Mouse (Mus musculus) cerebellum, adult (tissue): ENCODE results near the gene Ttc12.

Experiments
- ATAC-seq: cut with Nextera tagmentation; 2 replicates; pipeline ENCODE4 v1.9.2; 2017; ENCODE audit warnings: mild to moderate bottlenecking, moderate library complexity, mixed read lengths; ENCODE audit not compliant: insufficient number of reproducible peaks, low FRiP score, low TSS enrichment

Ttc12 gene

GRCm38 (mm10) chr9:49485892-49486311 lies at the start of gene Ttc12:
TSS of gene Ttc12 (minus strand) at chr9:49486225.
- ATAC-seq: peak; percentile 53

DNA sequence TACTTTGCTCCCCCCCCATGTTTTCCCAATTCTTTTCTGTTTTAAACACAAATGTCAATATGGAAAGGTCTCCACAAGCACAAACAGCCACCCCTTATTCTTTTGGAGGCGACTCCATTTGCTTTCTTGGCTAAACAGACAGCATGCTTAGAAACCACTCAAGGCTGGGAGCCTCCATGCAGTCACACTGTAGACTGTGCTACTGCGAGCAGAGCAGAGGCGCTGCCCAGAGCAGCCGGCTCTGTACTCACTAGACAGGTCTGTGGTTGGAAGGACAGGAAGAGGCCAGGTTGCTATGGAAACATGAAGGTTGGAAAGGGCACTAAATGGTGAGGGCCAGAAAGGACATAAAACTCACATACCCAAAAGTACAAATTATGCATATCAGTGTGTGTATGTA lies 48.9 kb upstream of the Ttc12 start:
- ATAC-seq: no peak

GRCm38 (mm10) chr9:49533912-49534491 lies 48.0 kb upstream of the Ttc12 start:
- ATAC-seq: no peak

DNA sequence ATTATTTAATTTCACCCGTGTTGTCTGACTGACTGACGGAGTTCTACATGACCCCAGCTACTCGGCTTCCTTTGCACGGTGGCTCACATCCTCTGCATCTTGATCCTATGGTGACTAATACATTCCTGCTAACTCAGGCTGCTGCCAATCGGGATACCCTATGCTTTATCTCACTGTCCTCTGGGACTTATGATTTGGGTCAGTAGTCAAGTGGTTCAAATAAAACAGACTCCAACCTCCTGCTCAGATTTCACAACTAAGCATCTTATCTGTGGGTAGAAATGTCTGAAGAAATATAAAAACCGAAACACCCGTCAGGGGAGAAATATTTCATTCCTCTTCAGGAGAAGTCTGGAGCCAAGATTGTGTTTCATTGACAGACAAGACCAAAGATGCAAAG lies 47.4 kb upstream of the Ttc12 start:
- ATAC-seq: no peak

DNA sequence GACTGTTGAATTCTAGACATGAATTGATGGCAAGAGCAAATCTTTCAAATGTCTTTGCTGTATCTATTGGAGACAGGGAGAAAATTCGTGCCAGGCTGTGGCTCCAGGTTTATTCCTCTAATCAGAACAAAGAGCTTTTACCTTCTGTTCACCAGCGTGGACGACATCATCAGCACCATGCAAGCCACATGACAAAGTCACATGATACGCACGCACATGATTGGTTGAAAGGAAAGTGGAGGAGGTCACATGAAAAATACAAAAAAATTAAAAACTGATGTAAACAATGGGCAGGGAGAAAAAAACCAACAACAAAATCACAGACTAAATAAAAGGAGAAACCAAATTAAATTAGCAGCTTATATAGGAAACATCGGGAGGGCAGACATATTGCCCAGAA lies 45.8 kb upstream of the Ttc12 start:
- no peak for ATAC-seq

DNA sequence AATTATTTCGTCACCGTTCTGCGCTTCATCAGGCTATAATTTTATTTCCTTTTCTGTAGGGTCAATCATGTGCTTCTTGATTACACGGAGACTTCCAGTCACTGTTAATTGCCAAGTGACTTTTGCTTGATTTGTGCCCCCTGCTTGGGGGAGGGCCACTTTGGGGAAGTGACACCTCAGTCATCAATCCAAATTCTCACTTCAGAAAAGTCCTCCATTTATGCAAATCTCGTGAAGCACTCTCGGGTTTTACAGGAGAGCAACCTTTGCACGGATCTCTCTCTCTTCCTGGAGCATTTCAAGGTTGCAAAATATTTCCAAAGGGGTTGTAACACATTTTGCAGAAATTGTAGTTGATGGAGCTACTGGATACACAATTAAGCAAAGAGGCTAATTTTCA lies 45.2 kb upstream of the Ttc12 start:
- ATAC-seq: no peak

DNA sequence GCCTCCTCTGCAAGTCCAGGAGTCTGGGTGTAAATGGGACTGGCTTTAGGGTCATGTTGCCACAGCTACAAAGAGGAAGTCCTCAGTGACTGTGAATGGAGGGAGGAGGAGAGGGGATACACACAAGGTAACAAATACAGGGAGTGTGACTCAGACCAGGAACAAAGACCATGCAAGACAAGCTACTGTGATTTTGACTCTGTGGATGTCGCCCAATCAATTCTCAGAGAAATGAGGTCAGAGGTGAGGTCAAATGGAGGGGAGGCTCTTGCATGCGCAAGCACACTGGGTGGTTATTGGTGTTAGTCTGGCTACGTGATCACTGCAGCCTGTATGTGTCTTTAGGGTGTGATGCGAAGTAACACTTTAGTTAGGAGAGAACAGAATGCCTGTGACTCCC lies 44.7 kb upstream of the Ttc12 start:
- no peak for ATAC-seq

DNA sequence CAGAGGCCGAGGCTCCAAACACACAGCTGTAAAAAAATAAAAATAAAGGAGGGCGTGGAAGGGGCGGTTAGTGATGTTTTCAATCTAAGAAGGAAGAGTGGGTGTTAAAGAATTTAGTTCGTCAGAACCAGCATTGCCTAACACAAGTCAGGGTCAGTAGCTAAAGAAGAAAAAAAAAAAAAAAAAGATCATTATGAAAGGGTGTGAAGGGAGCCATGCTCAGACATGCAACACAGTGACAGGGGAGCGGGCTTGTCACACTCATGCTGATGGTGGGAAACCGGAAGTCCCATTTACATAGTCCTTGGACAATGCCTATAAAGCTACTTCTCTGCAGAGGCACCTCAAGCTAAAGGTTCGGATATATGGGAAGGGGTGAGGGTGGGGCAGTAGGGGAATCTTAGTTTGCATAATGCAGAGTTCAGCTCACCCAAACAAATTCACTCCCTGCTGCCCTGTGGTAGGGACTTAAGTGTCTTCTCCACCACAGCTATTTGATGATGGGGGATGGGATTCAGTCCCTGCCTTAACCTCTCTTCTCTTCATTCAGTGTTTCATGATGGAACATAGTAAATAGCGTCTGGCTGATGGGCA lies 43.4 kb upstream of the Ttc12 start:
- no peak for ATAC-seq

DNA sequence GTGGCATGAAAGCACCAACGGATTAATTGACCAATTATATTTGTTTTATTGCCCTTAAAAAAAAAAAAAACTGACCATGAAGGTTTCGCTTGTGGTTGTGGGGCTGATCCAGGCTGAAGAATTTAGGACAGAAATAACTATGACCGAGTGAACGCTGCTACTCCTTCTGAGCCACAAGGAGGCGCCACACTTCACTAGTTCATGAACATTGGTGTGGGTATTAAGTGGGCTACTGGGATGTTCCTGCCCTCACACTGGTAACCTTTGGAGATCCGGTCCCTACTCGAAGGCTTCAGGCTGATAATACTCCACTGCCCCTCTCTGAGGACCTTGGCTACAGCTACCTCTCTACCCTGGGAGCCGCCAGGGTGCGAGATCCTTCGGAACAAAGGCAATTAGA lies 42.9 kb upstream of the Ttc12 start:
- no peak for ATAC-seq

DNA sequence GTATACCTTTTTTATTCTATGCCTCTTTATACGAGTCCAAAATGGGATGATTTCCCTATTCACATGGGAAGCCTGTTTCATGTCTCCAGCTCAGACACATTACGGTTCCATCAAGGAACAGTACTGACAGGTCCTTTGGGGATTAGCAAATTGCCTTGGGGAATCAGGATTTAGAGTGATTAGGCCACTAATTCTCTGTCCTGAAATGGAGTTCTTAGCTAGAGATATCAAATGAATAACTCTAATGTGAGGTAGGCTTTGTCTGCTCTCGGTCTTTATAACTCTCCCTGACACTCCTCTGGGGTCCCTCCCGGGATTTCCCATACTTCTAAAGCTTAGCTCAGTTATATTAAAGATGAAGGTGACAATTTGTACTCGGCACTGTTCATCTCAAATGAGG lies 42.0 kb upstream of the Ttc12 start:
- no peak for ATAC-seq

- no peak for ATAC-seq
Measured at GRCm38 (mm10) chr9:49527340-49527739, 41.3 kb upstream of the Ttc12 start.

GRCm38 (mm10) chr9:49524721-49525120 lies 38.7 kb upstream of the Ttc12 start:
- ATAC-seq: no peak

GRCm38 (mm10) chr9:49523881-49524280 lies 37.9 kb upstream of the Ttc12 start:
- no peak for ATAC-seq

DNA sequence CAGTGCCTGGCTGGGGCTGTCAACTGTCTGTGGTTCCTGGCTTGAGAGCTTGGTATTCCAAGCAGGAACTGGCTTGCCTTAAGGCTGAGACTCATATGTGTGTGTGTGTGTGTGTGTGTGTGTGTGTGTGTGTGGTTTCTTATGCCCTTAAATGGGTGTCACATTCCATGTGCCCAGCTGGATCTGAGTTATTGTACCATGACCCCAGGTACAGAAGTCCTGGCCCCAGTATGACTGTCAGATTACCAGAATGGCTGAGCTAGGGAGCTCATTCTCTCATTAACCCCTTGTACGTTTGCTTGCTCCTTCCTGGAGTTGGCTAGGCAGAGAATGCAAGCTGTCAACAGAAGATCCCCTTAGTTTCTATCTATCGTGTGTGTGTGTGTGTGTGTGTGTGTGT lies 28.3 kb upstream of the Ttc12 start:
- no peak for ATAC-seq

GRCm38 (mm10) chr9:49510666-49511065 lies 24.6 kb upstream of the Ttc12 start:
- no peak for ATAC-seq

DNA sequence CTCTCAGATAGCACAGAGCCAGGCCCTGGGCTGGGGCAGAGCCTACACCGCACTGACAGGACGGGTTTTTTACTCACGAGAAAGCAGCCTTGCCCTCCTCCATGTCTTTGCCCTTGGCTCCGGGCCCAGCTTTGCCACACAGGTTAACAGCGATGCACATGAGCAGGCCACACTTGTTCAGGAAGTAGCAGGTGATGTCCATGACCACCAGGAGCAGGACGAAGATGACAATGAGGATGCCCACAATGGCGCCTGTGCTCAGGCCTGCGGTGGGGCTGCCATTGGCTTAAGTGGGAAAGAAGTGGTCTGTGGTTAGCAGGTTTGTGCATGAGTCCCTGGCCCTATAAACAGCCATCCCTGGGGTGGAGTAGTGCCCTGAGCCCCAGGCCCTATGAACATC lies 23.6 kb upstream of the Ttc12 start:
- ATAC-seq: no peak

DNA sequence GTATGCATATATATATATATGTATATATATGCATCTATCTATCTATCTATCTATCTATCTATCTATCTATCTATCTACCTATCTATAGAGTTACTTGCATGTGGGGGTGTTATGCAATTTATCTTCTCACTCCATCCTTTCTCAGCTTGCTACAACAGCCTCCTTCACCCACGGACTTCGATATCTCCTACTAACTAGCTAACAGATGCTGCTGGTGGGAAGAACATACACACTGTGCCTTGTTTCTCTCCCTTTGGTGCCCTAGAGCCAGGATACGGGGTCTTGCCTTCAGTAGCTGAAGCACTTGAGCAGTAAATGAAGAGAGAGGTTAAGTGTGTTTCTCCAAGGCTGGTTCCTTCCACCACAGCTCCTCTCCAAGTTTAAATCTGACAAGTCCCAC lies 23.1 kb upstream of the Ttc12 start:
- ATAC-seq: no peak

DNA sequence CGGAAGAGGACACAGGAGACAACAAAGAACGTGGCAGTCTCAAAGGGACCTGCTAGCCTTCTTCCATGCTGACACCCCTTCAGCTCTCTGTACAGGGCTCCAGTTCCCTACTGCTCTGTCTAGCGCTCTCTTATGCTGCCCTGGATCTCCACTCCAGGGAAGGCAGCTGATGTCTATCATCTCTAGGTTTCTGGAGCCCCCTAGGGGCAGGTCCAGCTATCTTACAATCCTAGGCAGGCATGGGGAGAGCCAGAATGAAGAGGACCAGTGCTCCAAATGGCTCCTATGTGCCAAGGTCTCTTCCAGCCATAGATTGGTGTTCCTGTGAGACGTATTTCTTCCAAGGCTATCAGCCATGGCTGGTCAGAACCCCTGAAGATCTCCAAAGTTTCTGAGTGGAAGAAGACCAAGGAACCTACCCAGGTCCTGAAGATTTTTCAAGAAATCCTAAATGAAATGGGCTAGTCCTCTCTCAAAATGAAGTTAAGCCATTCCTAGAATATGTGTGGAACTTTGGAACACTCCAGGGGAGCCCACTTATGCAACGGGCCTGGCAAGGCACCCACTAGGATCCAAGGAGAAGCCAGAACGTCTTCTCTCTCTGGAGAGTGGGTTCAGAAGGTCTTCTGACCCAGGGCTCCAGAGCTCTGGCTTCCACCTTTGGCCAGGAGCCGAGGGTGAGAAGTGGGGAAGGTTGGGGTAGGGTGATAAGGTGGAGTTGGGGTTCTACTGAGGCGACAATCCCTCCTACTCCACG lies 22.0 kb upstream of the Ttc12 start:
- no peak for ATAC-seq

- no peak for ATAC-seq
Measured at GRCm38 (mm10) chr9:49504658-49505057, 18.6 kb upstream of the Ttc12 start.

DNA sequence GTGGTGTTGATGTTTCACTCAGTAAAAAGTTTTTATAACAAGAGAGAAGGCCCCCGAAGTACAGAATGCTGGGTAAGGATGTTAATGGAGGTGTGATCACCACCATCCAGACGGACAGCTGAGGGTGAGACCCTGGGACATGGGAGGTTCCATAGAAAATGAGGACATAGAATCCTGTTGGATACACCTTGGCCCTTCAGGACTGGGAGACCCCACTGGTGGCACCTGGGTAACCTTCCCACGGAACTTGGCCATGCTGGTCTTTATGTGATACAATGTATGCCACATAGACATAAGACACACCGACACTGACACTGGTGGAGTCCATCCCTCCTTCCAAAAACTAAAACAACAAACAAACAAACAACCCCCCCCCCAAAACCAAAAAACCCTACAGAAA lies 16.2 kb upstream of the Ttc12 start:
- ATAC-seq: no peak

- ATAC-seq: no peak
Measured at GRCm38 (mm10) chr9:49499878-49500277, 13.9 kb upstream of the Ttc12 start.
